Mouse (Mus musculus) lung, adult 2 months (tissue): Measurements from ENCODE around the gene Nlk.

Experiments used
- CTCF ChIP-seq: fragments of 200-500 bp; IDR thresholded peaks from 2 replicates; pipeline ENCODE4 v1.5.1; 2011; ENCODE audit warnings: mild to moderate bottlenecking, low read length, control low read depth; ENCODE audit not compliant: insufficient read depth
- POLR2A ChIP-seq: fragments of 200-500 bp; IDR thresholded peaks from 2 replicates; pipeline ENCODE4 v1.6.1; 2011; ENCODE audit warnings: low read depth, mild to moderate bottlenecking, control low read depth, low read length, borderline replicate concordance; ENCODE audit errors: extremely low read depth

GRCm38 (mm10) chr11:78528714-78529113 is 168.5 kb downstream of the Nlk start:
- no peak for TF ChIP-seq POLR2A
- TF ChIP-seq CTCF: no peak
